Mouse (Mus musculus): ENCODE measurements at regions not wholly inside any gene's neighbourhood (a gene's known extent, or its start where the extent isn't known, plus 50 kb on each side); places are given as distances from the start of the nearest gene placed in this dataset.

GRCm38 (mm10) chr15:87374670-87375069 is 169.4 kb upstream of the Fam19a5 start:
- no peak for DNase-seq

GRCm38 (mm10) chr15:87375596-87376194 is 168.4 kb upstream of the Fam19a5 start:
- DNase-seq, result no peak

- no peak for DNase-seq
These were observed 160.4 kb upstream of the Fam19a5 start for GRCm38 (mm10) chr15:87383551-87384265.

- no peak for DNase-seq
These were observed 159.6 kb upstream of the Fam19a5 start for GRCm38 (mm10) chr15:87384279-87385066.

GRCm38 (mm10) chr15:87386513-87386983 is 157.6 kb upstream of the Fam19a5 start:
- DNase-seq, result no peak

- DNase-seq, result no peak
These were observed 152.7 kb upstream of the Fam19a5 start for GRCm38 (mm10) chr15:87391395-87391794.

- DNase-seq, result peak; percentile 7
These were observed 145.7 kb upstream of the Fam19a5 start for GRCm38 (mm10) chr15:87398396-87398795.

- DNase-seq, result no peak
These were observed 138.4 kb upstream of the Fam19a5 start for GRCm38 (mm10) chr15:87405689-87406088.

GRCm38 (mm10) chr15:87411978-87412377 is 132.1 kb upstream of the Fam19a5 start:
- no peak for DNase-seq

GRCm38 (mm10) chr15:87415996-87416395 is 128.1 kb upstream of the Fam19a5 start:
- DNase-seq, result no peak

GRCm38 (mm10) chr15:87421743-87422142 is 122.4 kb upstream of the Fam19a5 start:
- no peak for DNase-seq

GRCm38 (mm10) chr15:87433306-87433705 is 110.8 kb upstream of the Fam19a5 start:
- DNase-seq, result no peak

- DNase-seq, result no peak
These were observed 110.2 kb upstream of the Fam19a5 start for GRCm38 (mm10) chr15:87433901-87434300.

GRCm38 (mm10) chr15:87435566-87435965 is 108.5 kb upstream of the Fam19a5 start:
- no peak for DNase-seq

- no peak for DNase-seq
These were observed 106.5 kb upstream of the Fam19a5 start for GRCm38 (mm10) chr15:87437611-87438010.

- no peak for DNase-seq
These were observed 85.2 kb upstream of the Fam19a5 start for GRCm38 (mm10) chr15:87458932-87459331.

- peak; percentile 19 for DNase-seq
These were observed 67.9 kb upstream of the Fam19a5 start for GRCm38 (mm10) chr15:87476247-87476646.

GRCm38 (mm10) chr15:87476862-87477490 is 67.1 kb upstream of the Fam19a5 start:
- no peak for DNase-seq

- DNase-seq, result no peak
These were observed 63.3 kb upstream of the Fam19a5 start for GRCm38 (mm10) chr15:87480758-87481157.

Data from embryo, embryonic 11 days (tissue).